Mouse (Mus musculus) spleen, postnatal 4 days (tissue): ENCODE data around the gene Olfr716.
"Not testable (repeated sequence)": the region's sequence is repeated elsewhere in the genome, so short reads cannot be mapped to it uniquely, and the experiment has no call there.

Source experiments
- DNase-seq, 2 experiments: peaks; one replicate each; pipeline ENCODE4 v3.0.0; 2022; ENCODE audit warnings: low spot score in 2 of 2

Olfr716 gene

DNA sequence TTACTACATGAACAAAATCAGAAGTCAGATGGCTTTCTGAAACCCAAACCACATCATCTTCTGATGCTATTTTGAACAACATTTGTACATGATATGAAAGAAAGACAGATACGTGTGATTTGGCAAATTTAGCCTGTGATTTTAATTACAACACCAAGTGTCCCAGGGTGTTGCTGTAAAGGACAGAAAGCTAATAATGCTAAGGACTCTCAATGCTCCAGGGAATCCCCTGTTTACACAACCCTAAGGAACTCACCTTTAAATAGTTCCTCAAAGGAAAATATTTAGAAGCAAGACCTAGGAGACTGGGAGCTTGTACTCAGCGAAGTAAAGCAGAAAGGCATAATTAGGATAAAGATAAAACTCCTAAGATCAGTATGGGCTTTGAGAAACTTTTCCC lies at the start of gene Olfr716:
Olfr716 (plus strand) TSS at position 301 of the 400 bp plus-strand sequence.
- not testable (repeated sequence) for DNase-seq

DNA sequence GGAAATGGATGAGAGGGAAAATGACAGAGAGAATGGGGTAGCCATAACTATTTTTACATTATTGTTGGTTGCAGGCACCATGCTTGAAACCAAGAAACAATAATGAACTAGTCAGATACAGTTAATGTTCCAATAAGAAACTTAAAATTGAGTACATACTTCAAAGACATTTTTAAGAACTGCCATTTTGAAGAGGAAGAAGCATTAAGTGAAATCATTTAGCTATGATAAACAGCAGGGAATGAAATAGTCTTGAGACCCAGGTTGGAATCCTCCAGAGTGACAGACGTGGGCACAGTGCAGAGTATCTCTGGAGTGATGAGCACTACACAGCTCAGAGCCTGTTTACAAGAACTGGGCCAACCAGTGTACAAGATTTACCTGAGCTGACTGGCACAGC lies 45.2 kb upstream of the Olfr716 start, which contains the start of gene Olfr17:
Olfr17 (plus strand) TSS at position 301 of the 400 bp plus-strand sequence.
- no peak for DNase-seq

DNA sequence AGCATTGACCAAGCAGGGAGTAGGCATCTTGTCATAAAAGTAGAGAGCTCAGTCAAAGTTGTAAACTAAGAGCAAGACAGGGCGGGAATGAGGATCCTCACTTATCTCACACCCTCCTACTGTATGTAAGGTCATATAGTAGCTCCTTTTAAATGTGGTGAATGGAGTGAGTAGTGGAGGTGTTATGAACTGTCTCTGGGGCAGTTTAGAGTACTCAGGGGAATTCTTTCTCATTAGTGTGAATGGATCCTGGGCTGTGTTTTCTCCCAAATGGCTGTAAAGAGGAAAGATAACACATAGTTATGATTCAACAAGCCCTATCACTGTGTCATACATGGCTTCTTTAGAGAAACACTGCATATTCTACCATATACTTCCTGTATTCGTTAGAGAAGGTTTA lies 27.9 kb upstream of the Olfr716 start, which contains the start of gene Olfr715b:
Olfr715b (minus strand) TSS at position 101 of the 400 bp plus-strand sequence.
- DNase-seq, result not testable (repeated sequence)

DNA sequence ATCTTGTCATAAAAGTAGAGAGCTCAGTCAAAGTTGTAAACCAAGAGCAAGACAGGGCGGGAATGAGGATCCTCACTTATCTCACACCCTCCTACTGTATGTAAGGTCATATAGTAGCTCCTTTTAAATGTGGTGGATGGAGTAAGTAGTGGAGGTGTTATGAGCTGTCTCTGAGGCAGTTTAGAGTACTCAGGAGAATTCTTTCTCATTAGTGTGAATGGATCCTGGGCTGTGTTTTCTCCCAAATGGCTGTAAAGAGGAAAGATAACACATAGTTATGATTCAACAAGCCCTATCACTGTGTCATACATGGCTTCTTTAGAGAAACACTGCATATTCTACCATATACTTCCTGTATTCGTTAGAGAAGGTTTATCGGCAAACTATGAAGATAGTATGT lies 7.1 kb upstream of the Olfr716 start, which contains the start of gene Olfr715:
Olfr715 (minus strand) TSS at position 101 of the 400 bp plus-strand sequence.
- DNase-seq, result not testable (repeated sequence)

DNA sequence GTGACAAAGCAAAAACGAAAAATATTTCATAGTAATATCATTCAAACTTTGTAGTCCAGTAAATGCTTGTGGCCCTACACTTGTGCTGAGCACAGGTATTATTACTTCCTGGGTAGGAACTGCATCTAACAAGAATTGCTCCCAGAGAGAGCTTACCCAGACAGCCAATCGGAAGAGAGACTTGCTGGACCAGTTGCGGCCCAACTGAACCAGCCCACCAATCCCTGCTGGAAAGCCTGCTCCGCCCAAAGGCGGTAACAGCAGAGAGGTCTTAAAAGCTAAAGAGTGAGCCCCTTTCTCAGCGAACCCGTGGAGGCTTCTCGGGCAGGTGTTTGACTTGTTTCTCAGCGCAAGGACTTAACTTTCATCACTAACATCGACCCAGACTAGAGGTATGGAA lies 28.6 kb downstream of the Olfr716 start, which contains the start of gene Nlrp14:
Nlrp14 (plus strand) TSS at position 301 of the 400 bp plus-strand sequence.
- no peak for DNase-seq

DNA sequence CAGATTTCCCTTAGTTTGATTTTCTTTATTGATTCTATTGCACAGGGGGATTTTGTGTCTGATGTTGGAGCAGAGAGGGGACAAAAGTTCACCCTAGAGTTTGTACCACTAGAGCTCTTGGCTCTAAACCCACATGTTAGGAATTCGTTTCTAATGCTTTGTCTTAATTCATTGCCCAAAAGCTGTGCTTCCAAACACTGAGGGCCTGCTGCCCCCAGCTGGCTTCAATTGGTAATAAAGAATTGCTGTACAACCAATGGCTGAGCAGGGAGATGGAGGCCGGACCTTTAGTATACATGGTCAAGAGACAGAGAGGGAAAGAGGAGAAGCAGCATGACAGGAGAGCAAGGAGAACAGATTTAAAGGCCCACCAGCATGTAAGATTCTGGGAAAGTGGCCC lies 42.3 kb downstream of the Olfr716 start:
- DNase-seq, result no peak
